Mouse (Mus musculus): Measurements from ENCODE around the gene Usp48.

Usp48 gene

DNA sequence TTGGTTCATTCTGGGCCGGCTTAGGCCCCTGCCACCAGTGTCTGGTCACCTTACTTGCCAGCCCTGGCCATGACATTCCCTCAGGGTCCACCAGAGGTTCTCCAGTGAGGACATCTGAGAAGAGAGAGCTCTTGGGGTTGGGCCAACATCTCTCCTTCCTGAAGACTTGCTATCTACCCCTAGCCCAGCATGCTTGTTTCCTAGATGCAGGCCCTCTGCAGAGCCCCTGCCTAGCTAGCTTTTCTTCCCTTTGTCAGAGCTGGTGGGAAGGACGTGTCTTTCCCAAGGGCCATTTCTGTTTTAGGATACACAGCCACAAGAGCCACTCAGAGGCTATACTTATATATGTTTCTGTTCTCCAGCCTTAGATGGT lies 67.5 kb downstream of the Usp48 start:
- no peak for DNase-seq (ENCODE audit: low read depth, low spot score)

GRCm38 (mm10) chr4:137661547-137661946 lies 68.0 kb downstream of the Usp48 start:
- peak; percentile 82 for DNase-seq (ENCODE audit: low read depth, low spot score)

DNA sequence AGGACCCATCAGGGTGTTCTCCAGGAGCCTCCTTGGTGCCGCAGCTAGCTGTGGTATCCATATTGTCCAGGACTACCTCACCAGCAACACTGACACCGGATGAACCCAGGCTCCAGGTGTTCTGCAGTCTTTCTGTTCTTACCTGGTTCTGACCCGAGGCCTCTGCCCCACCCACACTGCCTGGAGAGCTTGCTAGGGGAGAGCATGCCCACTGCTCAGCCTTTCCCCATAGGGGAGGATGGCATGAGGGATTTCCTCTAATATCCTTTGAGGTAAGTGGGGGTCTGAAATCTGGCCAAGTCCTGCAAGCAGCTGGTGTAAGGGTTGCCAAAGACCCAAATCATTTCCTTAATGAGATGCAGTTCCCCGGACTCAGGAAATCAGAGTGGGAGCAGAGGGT lies 69.9 kb downstream of the Usp48 start:
- DNase-seq (ENCODE audit: low read depth, low spot score) = no peak

GRCm38 (mm10) chr4:137664433-137664979 lies 71.0 kb downstream of the Usp48 start, which contains the start of gene Rap1gap:
Gene Rap1gap, plus strand, starts transcription at chr4:137664726.
- DNase-seq (ENCODE audit: low read depth, low spot score) = peak; percentile 83

DNA sequence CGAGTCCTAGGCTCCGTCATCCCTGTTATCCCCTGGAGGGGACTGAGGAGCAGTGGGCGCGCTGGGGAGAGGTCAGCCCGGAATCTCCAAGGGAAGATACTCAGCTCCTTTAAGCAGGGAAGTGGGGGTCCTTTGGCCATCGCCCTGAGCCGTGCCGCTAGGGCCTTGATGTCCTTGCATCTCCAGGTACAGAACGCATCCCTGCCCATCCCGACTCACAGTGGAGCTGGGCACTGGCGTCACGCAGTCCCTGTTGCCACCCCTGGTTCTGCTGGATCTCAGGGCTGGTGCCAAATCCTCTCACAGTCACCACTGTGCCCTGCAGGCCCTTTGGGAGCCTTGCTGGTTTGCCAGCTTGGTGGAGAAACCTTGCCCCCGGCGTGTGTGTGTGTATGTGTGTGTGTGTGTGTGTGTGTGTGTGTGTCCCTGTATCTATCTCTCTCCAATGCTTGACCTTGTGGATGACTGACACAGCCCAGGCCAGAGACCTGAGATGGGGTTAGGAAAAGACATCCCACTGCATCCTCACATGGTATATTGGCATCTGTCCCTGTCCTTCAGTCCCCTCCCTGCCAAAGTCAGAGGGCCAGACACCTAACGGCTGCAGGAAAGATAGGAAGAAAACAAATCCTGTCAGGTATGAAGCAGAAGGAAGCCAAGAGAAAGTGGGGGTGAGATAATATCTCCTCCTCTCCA lies 71.6 kb downstream of the Usp48 start:
- DNase-seq (ENCODE audit: low read depth, low spot score) = peak; percentile 74

GRCm38 (mm10) chr4:137665791-137666190 lies 72.2 kb downstream of the Usp48 start:
- DNase-seq (ENCODE audit: low read depth, low spot score) = no peak

DNA sequence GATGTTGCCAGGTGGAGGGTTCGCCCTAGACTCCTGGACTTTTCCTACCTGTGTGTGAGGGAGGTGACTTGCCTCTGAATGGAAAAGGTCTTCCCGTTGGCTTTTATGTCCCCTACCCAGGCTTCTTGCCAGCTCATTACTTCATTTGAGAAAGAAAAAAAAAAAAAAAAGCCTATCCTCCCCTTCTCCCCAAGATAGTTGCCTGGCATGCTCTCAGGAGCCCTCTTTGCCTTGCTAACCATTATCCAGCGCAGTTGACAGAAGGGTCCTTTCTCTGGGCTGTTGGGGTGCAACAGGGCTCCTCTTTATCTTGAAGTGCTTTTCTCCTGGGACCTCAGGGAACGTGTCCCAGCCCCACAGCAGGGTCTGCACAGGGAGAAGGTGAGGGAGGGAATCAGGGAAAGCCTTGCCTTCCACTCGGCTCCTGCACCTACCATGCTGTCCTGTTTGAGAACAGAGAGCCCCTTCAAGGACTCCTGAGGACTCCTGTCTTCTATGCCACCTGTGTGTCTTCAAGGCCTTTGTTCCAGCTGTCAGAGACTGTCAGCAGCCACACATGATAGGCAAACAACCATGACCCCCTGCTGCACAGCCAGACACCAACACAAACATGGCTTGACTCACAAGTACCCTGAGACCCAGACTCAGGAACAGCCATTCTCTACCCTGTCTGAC lies 72.9 kb downstream of the Usp48 start:
- no peak for DNase-seq (ENCODE audit: low read depth, low spot score)

- DNase-seq (ENCODE audit: low read depth, low spot score) = peak; percentile 80
These were observed 73.4 kb downstream of the Usp48 start for GRCm38 (mm10) chr4:137666958-137667345.

DNA sequence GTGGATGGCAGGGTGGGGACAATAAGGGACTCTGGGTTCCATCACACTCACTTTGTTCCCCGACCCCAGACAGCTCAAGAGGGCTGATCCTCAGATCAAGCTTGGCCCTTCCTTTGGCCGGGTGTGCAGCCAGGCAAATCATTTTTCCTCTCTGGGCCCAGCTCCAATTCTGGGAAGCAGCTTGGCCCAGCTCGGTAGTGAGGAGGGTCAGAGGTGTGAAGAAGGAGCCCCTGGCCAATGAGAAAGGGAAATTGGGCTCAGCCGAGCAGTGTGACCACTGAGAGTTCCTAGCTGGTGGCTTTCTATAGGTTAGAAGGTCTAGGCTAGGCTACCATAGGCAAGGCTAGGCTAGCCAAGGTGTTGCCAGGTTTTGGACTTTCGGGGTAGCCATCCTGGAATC lies 74.2 kb downstream of the Usp48 start:
- DNase-seq (ENCODE audit: low read depth, low spot score) = peak; percentile 90

DNA sequence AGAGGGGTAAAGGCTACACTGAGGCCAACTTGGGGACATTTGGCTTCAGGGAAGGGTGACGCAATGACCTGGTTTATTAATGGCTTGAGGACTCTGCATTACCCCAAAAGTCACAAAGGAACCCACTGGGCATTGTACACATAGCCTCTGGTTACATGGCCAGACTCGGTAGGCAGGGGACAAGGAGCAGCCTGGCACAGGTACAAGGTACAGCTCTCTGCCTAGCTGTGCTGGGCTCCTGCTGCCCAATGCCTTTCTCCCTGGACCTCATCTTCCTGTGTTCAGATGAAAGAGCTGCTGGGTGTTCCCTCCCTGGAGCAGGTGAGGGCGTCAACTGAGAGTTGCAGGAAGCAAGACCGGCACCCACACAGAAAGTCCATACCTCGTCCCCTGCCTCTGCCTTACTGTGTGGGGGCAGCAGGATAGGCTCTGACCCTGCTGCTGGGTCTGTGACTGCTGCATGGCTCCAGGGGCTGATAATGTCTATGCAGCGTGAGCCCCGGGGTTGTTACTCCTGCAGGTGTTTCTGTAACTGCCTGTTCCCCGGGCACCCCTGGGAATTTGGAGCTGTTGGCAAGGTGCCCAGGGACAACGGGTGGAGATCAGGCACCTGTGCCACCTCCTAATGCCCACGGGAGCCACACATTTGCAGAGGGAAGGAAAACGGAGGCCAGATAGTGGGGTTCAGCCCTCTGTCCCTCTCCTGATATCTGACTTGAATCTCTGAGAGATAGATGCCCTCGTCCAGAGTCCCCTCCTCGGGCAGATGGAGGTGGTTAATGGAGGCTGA lies 78.4 kb downstream of the Usp48 start:
- no peak for DNase-seq (ENCODE audit: low read depth, low spot score)

DNA sequence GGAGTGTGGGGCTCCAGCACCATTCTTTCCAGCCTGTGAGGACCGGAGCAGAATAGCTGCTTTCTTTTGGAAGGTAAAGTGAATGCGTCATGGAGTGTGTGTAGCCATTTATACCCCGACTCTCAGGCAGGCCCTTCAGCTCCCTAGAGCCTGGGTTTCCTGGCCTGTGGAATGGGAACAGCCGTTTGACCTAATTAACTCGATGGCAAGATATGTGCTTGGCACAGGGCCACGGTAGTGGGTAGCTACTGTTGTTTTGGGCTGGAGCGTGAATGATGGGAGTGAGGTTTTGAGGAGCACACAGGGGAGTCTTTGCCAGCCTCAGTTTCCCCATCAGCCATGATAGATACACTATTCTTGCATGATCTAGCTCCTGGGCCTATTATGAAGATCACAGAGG lies 82.0 kb downstream of the Usp48 start:
- DNase-seq (ENCODE audit: low read depth, low spot score) = peak; percentile 85

DNA sequence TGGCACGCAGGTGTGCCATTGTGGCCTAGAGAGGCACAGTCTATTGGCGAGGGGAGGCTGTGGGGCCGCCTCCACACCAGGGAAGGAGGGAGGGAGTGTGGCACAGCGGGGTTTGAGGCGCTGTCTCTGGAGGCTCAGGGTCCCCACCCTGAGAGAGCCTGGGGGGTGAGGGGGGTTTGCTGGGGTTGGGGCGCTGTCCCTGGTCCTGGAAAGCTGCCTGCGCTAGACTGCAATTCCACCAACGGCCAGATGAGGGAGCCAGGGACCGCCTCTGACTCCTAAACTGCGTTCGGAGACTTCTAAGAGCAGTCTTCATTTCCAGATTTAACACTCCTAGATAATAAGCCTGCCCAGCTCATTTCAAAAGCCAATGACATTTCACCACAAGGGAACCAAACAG lies 82.5 kb downstream of the Usp48 start:
- DNase-seq (ENCODE audit: low read depth, low spot score) = peak; percentile 86

DNA sequence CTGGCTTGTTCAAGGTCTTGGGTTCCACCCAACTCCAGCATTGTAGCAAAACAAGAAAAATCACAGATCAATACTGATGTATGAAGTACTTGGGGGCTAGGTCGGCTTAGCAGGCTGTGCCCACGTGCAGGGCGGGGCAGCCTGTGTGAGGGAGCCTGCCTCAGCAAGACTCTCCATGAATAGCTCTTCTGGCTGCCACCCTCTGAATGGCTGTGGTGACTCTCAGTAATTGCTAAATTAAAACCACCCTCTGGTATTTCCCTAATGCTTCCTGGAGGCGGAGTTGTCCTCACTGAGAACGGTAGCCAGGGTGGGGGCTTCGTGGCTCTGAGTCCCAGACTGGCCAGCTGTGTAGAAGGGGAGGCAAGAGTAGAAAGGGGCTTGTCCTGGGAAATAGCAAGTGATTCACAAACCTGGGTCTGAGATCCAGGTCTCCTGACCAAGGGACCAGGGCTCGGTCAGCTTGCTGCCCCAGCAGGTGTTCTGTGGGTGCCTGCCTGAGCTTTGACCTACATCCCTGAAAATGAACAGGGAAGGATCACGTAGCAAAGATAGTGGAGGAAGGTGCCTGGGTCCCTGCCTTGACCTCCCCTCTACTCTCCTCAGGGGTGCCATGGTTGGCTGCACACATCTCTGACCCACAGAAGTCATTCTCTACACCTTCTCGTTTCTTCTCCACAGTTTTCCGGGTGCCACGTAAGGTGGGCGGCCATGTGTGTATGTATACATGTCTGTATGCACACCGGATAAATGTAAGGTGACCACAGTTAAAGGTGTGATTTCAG lies 83.3 kb downstream of the Usp48 start:
- peak; percentile 84 for DNase-seq (ENCODE audit: low read depth, low spot score)

- DNase-seq (ENCODE audit: low read depth, low spot score) = peak; percentile 94
These were observed 84.4 kb downstream of the Usp48 start for GRCm38 (mm10) chr4:137677906-137678305.

DNA sequence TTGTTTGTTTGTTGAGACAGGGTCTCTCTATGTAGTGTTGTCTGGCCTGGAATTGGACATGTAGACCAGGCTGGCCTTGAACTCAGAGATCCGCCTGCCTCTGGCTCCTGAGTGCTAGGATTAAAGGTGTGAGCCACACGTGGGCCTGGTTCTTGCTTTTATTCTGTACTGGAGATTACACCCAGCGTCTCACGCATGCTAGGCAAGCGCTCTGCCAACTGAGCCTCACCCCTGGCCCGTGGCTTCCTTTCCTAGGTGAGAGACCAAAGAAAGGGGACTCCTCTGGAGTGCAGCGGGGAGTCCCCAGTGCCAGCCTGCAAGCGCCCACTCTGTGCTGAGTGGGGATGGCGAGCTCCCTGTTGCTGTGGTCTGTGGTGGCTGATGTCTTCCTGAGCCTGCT lies 85.0 kb downstream of the Usp48 start:
- no peak for DNase-seq (ENCODE audit: low read depth, low spot score)

DNA sequence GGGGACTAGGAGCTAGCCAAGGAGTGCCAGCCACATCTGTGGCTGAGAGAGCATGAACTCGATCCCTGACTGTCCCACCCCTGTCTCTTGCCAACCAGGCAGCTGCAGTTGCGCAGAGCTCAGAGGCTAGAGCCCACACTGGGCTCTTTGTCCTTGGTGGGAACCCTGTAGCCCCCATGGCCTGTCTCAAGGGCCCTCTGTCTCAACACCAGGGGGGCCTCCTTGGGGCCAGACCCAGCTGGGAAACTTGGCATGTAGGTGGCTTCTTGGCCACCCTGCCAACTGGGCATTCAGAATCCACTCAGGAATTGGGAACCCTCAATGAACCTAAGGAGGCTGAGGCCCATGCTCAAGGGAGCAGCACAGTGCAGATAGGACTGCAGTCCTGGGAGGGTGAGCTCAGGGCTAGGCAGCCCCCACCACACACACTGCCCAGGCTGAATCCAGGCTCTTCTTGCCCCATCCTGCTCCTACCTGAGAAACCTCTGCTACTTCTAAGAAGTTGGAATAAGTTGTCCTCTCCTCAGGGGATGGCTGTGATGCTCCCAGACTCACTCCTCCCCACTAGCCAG lies 86.5 kb downstream of the Usp48 start:
- DNase-seq (ENCODE audit: low read depth, low spot score) = peak; percentile 80

DNA sequence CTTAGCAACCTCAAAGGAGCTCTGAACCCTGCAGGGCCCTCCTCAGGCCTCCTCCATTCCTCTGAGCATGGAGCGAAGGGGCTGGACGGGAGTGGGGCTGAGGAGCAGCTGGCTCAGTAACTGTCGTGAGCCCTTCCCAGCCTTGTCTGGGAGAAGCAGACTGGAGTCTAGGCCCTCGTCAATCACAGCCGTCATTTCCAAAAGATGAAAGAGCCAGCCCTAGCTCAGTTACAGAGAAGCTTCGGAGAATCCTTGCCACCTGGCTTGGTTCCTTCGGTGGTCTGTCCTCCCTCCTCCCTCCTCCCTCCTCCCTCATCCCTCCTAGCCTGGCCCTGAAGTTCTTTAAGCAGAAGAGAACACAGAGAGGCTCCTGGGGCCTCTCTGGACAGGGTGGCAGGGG lies 87.2 kb downstream of the Usp48 start:
- no peak for DNase-seq (ENCODE audit: low read depth, low spot score)

DNA sequence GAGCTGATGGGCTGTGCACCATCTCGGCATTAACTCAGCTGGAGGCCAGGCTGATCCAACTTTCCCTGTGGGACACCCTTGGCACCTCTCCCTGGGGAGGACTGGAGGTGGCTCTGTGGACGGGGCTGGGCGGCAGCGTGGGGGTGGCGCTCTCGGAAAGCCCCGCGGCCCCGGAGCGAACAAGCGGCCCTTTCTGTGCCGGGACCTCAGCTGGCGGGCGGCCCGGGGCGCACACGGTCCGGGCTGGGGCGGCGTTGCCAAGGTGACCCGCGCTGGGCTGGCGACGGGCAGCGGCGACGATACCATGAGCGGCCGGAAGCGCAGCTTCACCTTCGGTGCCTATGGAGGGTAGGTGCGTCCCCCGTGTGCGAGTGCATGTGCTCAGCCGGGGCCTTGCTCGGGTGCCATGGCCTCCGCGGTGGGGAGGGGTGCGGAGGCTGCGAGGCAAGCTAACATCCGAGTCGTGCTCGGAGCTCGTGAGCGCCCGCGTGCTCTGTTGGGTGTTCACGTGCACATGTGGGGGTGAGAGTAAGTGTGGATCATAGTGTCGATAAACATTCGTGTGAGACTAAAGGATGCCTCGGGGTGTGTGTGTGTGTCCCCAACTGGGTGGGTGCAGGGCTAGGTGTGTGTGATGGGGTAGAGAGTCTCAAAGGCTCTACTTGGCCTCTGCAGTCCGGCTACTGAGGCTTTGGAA lies 88.0 kb downstream of the Usp48 start:
- DNase-seq (ENCODE audit: low read depth, low spot score) = peak; percentile 87

- DNase-seq (ENCODE audit: low read depth, low spot score) = peak; percentile 73
These were observed 89.5 kb downstream of the Usp48 start for GRCm38 (mm10) chr4:137682961-137683453.

GRCm38 (mm10) chr4:137684830-137685343 lies 91.3 kb downstream of the Usp48 start:
- DNase-seq (ENCODE audit: low read depth, low spot score) = no peak
